Mouse (Mus musculus) stomach, embryonic 16.5 days (tissue): ENCODE measurements around the gene Smurf1. TPM values are rescaled to one million over a fixed set of nuclear protein-coding genes. Genes with fewer than 3 reads are reported as not detected.

ENCODE experiments used
- ATAC-seq: fragments of 200-750 bp; cut with Nextera tagmentation; 2 replicates; pipeline ENCODE4 v1.8.0; 2017; ENCODE audit warnings: moderate number of reproducible peaks, moderate TSS enrichment; ENCODE audit not compliant: insufficient read depth, low FRiP score
- H3K27ac ChIP-seq: fragments of 300-500 bp; sonication (generic); 2 replicates; pipeline ENCODE4 v1.5.1; 2014; ENCODE audit warnings: low read length
- H3K27me3 ChIP-seq: fragments of 300-500 bp; sonication (generic); 2 replicates; pipeline ENCODE4 v1.6.1; 2014; ENCODE audit warnings: low read length, control low read depth, mixed read lengths; ENCODE audit not compliant: control insufficient read depth, insufficient read depth
- H3K36me3 ChIP-seq: fragments of 300-500 bp; sonication (generic); 2 replicates; pipeline ENCODE4 v1.6.1; 2014; ENCODE audit warnings: low read length; ENCODE audit not compliant: control insufficient read depth, insufficient read depth
- H3K4me1 ChIP-seq: fragments of 300-500 bp; sonication (generic); 2 replicates; pipeline ENCODE4 v1.6.1; 2014; ENCODE audit warnings: low read length, control low read depth, mixed read lengths; ENCODE audit not compliant: control insufficient read depth, insufficient read depth
- H3K4me2 ChIP-seq: fragments of 300-500 bp; sonication (generic); 2 replicates; pipeline ENCODE4 v1.6.1; 2014; ENCODE audit warnings: low read depth, low read length, mixed read lengths
- H3K4me3 ChIP-seq: fragments of 300-500 bp; sonication (generic); replicated peaks from 2 replicates; pipeline ENCODE4 v1.5.1; 2014; ENCODE audit warnings: mild to moderate bottlenecking, low read length
- H3K9ac ChIP-seq: fragments of 300-500 bp; sonication (generic); 2 replicates; pipeline ENCODE4 v1.6.1; 2014; ENCODE audit warnings: low read length
- H3K9me3 ChIP-seq: fragments of 300-500 bp; sonication (generic); replicated peaks from 2 replicates; pipeline ENCODE4 v1.6.1; 2016; ENCODE audit warnings: low read length, control low read depth; ENCODE audit not compliant: control insufficient read depth
- WGBS: fragments of 180-500 bp; shearing (Covaris S2); extraction: QIAGEN DNeasy Blood & Tissue Kit; methylation state at CpG from one replicate; pipeline ENCODE4 v1.1.7; 2014; 5-methylcytosine and 5-hydroxymethylcytosine counted together
- polyA plus RNA-seq: library from polyadenylated mRNA; unstranded; fragments of >200 nt; fragmentation: Nextera tagmentation; extraction: Ambion mirVana; gene quantifications from 2 replicates; pipeline ENCODE4 v1.2.1, GENCODE M21; 2015

Smurf1 gene
- 7.0 and 7.7 TPM in 2 replicates for polyA plus RNA-seq

DNA sequence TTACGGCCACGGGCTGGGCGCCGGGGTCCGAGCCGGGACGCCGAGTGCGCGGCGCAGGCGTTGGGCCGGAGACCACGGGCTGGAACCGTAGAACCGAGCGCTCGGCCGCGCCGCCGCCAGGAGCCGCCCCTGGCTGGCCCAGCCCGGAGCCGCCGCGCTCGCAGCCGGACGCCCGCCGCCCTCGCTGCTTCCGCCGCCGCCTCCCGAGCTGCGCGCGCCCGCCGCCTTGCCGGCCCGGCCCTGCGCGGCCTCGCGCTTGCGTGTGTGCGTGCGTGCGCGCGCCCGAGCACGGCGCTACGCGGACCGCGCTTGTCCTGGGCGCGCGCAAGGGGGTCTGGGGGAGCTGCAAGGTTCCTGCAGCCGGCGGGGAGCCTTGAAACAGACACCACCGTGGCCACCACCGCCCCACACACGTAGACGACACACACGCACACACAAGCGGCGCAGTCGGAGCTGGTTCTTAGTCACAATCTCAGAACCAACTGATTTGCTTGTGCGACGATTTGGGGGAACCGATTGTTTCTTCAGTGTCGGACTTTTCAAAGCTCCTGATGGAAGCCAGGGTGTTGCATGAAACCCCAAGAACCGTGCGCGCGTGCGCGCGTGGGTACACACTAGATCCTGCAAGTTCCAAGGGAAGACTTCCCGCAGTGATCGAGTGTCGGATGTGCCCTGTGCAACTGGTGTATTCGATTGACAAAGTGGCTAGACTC, at the start of gene Smurf1:
Gene Smurf1 (minus strand): TSS at position 209 of the 713 bp plus-strand sequence.
- peak; percentile 81 for ATAC-seq
- H3K4me2 ChIP-seq: peak within 1 kb of the TSS; percentile 72
- no peaks in the 10 kb centered on the region for H3K36me3 ChIP-seq
- H3K4me3 ChIP-seq: peak within 1 kb of the TSS; percentile 86
- H3K27ac ChIP-seq: peak within 1 kb of the TSS; percentile 96
- H3K4me1 ChIP-seq: peaks cover 24% of the 10 kb centered on the region; the same call in 1 of the 2 replicates
- H3K9me3 ChIP-seq: no peaks in the 10 kb centered on the region
- peak within 1 kb of the TSS; percentile 96 for H3K9ac ChIP-seq
- under 1% methylated on average over 81 of the region's 89 CpGs for WGBS
- H3K27me3 ChIP-seq: no peaks in the 10 kb centered on the region; the same call in 1 of the 2 replicates

DNA sequence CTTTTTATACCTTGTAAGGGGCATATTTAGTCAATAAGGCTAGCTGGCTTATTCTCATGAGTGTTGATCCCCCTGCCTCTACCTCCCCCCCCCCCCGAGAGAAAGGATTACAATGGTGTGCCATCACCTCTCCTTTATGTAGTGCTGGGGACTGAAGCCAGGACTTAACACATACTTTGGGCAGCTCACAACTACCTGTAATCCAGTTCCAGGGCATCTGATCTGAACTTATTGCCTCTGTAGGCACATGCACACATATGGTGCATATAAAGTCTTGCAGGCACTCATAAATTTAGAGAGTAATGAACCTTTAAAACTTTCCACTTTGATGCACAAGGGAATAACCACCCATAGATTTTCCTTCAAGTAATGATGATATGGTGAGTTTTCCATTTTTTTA, 48.6 kb upstream of the Smurf1 start:
- H3K4me1 ChIP-seq: no peaks in the 10 kb centered on the region
- H3K9ac ChIP-seq: no peak overlapping the region
- WGBS: 90% methylated on average over 1 of the region's 1 CpGs
- no peak overlapping the region for H3K27ac ChIP-seq
- H3K27me3 ChIP-seq: no peaks in the 10 kb centered on the region
- H3K4me2 ChIP-seq: no peak overlapping the region
- no peaks in the 10 kb centered on the region for H3K9me3 ChIP-seq
- no peaks in the 10 kb centered on the region for H3K36me3 ChIP-seq
- no peak overlapping the region for H3K4me3 ChIP-seq
- ATAC-seq: no peak

DNA sequence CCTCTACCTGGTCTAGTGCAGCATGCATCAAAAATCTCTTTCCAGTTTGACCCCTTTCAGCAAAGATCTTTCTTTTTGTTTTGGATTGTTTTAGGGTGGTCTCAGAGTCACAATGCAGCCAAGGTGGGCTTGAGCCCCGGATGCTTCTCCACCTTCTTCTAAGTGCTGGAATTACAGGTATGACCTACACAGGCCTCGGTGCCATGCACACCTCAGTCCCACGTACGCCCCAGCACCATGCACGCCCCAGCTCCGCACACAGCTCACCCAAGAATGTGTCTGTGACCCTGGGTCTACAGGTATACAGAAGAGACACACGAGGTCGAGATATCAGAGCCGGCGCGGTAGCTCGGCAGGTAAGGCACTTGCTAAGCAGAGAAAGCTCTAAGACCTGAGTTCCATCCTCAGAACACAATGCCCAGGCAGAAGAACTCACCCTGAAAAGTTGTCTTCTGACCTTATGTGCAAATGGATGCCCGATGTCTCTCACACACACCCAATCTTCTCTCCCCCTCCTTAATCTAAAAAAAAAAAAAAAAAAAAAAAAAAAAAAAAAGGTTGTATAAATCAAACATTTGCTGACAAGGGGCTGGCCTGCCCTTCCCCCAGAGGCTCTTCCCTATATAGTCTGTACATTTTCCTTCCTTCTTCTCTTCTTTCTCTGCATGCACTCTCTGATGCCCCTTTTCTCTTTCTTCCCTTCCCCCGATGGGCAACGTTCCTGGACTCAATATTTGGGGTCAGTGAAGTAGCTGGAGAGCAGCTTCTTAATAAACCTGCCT, 43.4 kb upstream of the Smurf1 start:
- no peaks in the 10 kb centered on the region for H3K36me3 ChIP-seq
- no peak overlapping the region for H3K4me3 ChIP-seq
- H3K27me3 ChIP-seq: no peaks in the 10 kb centered on the region
- H3K4me1 ChIP-seq: no peaks in the 10 kb centered on the region
- H3K9ac ChIP-seq: no peak overlapping the region
- no peaks in the 10 kb centered on the region for H3K9me3 ChIP-seq
- no peak overlapping the region for H3K4me2 ChIP-seq
- ATAC-seq: no peak; the same call in 1 of the 2 replicates
- no peak overlapping the region for H3K27ac ChIP-seq
- 83% methylated on average over 15 of the region's 15 CpGs for WGBS

DNA sequence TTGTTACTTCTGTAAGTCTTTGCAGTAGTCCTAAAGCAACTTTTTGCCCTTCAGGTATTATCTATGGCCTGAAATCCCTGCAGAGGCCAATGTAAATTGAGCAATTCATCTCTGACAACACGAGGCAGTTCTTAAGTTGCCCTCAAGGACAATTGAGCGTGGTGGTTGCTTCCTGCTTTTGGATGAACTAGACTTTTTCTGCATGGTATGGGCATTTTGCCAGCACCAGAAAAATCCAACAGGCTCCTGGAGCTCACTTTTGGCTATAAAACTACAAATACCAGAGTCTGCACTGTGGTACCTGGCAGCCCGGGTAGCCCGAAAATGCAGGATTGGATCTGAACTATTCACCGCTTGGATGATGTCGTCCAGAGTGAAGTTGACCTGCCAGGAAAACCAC, 39.9 kb upstream of the Smurf1 start:
- no peak for ATAC-seq
- Histone ChIP-seq H3K9ac (no peak overlapping the region), H3K27me3 (no peaks in the 10 kb centered on the region), H3K4me3 (no peak overlapping the region), H3K4me2 (no peak overlapping the region), H3K4me1 (no peaks in the 10 kb centered on the region), H3K9me3 (no peaks in the 10 kb centered on the region), H3K36me3 (no peaks in the 10 kb centered on the region), H3K27ac (no peak overlapping the region)
- WGBS: 67% methylated on average over 6 of the region's 6 CpGs

DNA sequence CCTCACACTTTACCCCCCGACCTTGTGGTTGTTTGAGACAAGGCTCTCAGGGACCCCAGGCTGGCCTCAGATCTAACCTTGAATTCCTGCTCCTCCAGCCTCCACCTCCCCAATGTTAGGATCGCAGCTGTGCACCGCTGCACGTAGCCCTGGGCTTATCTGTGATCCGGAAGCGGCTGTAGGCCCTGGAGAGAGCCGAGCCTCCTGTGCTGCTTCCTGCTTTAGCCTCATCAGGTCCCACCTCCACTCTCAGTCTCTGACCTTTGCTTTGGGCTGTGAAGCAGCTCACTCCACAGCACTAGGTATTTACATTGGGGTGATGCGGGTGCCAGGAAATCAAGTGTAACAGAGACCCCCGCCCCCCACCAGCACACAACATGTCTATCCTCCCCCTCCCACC, 38.8 kb upstream of the Smurf1 start:
- Histone ChIP-seq H3K4me3 (no peak overlapping the region), H3K27me3 (no peaks in the 10 kb centered on the region), H3K36me3 (no peaks in the 10 kb centered on the region), H3K9ac (no peak overlapping the region), H3K4me1 (no peaks in the 10 kb centered on the region), H3K9me3 (no peaks in the 10 kb centered on the region), H3K27ac (no peak overlapping the region), H3K4me2 (no peak overlapping the region)
- 65% methylated on average over 9 of the region's 9 CpGs for WGBS
- ATAC-seq: peak; percentile 50; the same call in 1 of the 2 replicates

DNA sequence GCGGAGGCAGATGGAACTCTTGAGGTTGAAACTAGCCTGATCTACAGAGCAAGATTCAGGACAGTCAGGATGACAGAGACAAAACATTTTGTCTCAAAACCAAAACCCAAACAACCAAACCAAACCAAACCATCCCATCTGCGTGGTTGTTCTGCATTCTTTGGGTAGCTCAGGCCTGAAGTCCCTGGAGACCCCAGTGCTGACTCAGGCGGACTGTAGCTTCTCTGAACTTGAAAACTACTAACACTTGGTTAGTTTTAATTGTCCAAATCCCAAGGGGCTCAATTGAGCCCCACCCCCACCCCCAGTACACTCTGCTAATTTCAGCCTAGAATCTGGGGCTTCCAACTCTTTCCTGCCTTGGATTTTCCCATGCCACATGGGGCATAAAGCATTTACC, 37.7 kb upstream of the Smurf1 start:
- no peak for ATAC-seq
- H3K36me3 ChIP-seq: no peaks in the 10 kb centered on the region
- H3K27ac ChIP-seq: no peak overlapping the region
- no peak overlapping the region for H3K4me3 ChIP-seq
- no peak overlapping the region for H3K4me2 ChIP-seq
- no peaks in the 10 kb centered on the region for H3K27me3 ChIP-seq
- H3K9ac ChIP-seq: no peak overlapping the region
- 81% methylated on average over 3 of the region's 3 CpGs for WGBS
- H3K9me3 ChIP-seq: no peaks in the 10 kb centered on the region
- H3K4me1 ChIP-seq: no peaks in the 10 kb centered on the region

DNA sequence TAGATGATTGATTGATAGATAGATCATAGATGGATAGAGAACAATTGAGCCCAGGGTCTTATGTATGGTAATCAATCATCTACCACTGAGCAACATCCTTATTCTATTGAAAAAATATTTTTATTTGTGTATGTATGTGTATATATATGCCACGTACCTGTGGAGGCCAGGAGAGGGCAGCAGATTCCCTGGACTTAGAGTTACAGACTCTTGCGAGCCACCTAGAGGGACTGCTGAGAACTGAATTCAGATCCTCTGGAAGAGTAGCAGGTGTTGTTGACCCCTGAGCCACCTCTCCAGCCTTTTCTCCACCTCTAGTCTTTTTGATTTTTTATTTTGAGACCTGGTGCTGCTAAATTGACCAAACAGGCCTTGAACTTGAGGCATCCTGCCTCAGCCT, 32.8 kb upstream of the Smurf1 start:
- Histone ChIP-seq H3K27me3 (no peaks in the 10 kb centered on the region), H3K9me3 (no peaks in the 10 kb centered on the region), H3K4me2 (no peak overlapping the region), H3K4me3 (no peak overlapping the region), H3K4me1 (no peaks in the 10 kb centered on the region), H3K36me3 (no peaks in the 10 kb centered on the region), H3K27ac (no peak overlapping the region), H3K9ac (no peak overlapping the region)
- no peak for ATAC-seq
- WGBS: 37% methylated on average over 2 of the region's 2 CpGs

DNA sequence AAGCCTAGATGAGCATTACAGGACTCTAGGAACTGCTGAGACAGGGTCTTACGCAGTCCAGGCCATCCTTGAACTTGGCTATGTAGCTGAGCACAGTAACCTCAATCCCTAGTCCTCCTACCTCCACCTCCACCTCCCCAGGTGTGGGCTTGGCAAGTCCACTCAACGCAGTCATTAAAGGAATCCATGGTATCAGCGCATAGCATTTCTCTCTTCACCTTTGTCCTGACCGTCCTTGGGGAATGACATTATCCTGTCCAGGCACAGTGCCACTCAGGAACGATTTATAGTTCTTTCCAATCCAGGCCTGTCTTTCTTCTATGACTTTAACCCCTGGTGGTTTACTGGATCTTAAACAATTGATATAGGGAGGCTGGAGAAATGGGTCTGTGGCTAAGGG, 24.8 kb upstream of the Smurf1 start:
- no peaks in the 10 kb centered on the region for H3K36me3 ChIP-seq
- H3K9me3 ChIP-seq: no peaks in the 10 kb centered on the region
- no peaks in the 10 kb centered on the region for H3K4me1 ChIP-seq
- no peak overlapping the region for H3K9ac ChIP-seq
- no peaks in the 10 kb centered on the region for H3K27me3 ChIP-seq
- no peak for ATAC-seq
- 73% methylated on average over 5 of the region's 5 CpGs for WGBS
- H3K27ac ChIP-seq: no peak overlapping the region
- H3K4me3 ChIP-seq: no peak overlapping the region
- H3K4me2 ChIP-seq: no peak overlapping the region

DNA sequence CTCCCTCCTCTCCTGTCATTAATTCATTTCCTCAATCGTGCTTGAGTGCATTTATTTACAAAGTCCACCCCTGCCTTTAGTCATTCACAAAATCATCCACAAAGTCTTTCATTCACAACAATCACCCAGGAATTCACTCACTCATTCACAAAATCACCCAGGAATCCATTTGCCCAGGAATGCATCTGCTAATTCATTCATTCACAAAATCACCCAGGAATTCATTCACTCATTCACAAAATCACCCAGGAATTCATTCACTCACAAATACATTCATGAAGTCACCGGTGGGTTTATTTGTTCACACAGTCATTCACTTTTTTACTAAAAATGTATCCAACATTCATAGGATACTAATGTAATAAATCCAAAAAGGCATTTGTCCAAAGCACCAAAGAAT, 24.4 kb upstream of the Smurf1 start:
- Histone ChIP-seq H3K36me3 (no peaks in the 10 kb centered on the region), H3K4me1 (no peaks in the 10 kb centered on the region), H3K27me3 (no peaks in the 10 kb centered on the region), H3K9ac (no peak overlapping the region), H3K4me3 (no peak overlapping the region), H3K4me2 (no peak overlapping the region), H3K27ac (no peak overlapping the region), H3K9me3 (no peaks in the 10 kb centered on the region)
- 47% methylated on average over 2 of the region's 2 CpGs for WGBS
- ATAC-seq: no peak
